12 mouse cellular contexts compared by ENCODE assay signal in the genomic region with DNA sequence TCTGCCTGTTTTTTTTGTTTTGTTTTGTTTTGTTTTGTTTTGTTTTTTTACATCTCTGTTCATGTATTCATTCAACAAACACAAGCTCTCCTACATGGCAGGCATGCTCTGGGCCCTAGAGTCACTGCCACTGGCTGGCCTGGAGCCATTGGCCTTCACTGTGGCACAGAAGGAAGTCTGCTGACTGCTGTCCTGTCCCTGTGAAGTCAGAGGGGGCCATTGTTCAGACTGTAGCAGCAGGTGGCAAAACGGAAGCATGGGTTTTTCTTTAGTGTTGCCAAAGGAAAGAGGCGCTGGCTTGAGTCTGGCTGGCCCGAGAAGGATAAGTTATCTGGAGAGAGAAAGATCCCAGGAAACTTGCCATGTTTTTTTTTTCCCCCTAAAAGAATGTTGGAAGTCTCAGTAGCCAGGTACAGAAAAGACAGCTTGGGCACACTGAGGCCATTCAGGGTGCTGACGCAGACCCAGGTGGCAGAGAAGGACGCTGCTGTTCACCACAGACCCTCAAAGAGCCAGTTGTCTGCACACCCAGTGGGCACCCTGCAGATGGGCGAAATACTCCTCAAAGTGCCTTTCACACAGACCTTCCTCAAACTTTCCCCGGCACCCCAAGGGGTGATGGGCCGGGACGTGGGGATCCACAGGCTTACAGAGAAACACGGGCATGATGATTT. TPM values are rescaled to one million over a fixed set of nuclear protein-coding genes. Genes with fewer than 3 reads are reported as not detected.
DNase-seq lines count a peak whose midpoint lies in the region; ATAC-seq lines count a peak whose summit lies in the region.
"Had no signal": no experiment of that assay in that cellular context is flagged by ENCODE, and none has a peak within 500 bp of the region (broad histone marks: within the 10 kb centered on the region; RNA-seq: fewer than 3 reads in every experiment).

No protein-coding gene starts in this region.

- peaks cover 35% of the 10 kb centered on the region for H3K27me3 ChIP-seq in hindbrain, embryonic 13.5 days
- peaks cover 33% of the 10 kb centered on the region for H3K27me3 ChIP-seq in hindbrain, embryonic 10.5 days (ENCODE audit: insufficient read depth, poor library complexity, severe bottlenecking)

- H3K4me2 ChIP-seq in hindbrain, embryonic 13.5 days: no peak overlapping the region
- H3K4me2 ChIP-seq: heart, embryonic 15.5 days had no signal

- H3K4me3 ChIP-seq in hindbrain, embryonic 13.5 days: no peak overlapping the region
- H3K4me3 ChIP-seq in hindbrain, embryonic 10.5 days: no peak overlapping the region
- H3K4me3 ChIP-seq: heart, embryonic 15.5 days had no signal

- peaks cover 16% of the 10 kb centered on the region; the same call in 1 of the 2 replicates for H3K4me1 ChIP-seq in hindbrain, embryonic 13.5 days (replicated peaks)
- peaks cover 36% of the 10 kb centered on the region for H3K4me1 ChIP-seq in hindbrain, embryonic 10.5 days (replicated peaks)

- no peak overlapping the region for H3K9ac ChIP-seq in hindbrain, embryonic 13.5 days
- H3K9ac ChIP-seq: heart, embryonic 15.5 days had no signal

- no peaks in the 10 kb centered on the region for H3K9me3 ChIP-seq in hindbrain, embryonic 13.5 days
- no peaks in the 10 kb centered on the region for H3K9me3 ChIP-seq in hindbrain, embryonic 10.5 days
- H3K9me3 ChIP-seq: heart, embryonic 15.5 days had no signal

- WGBS in hindbrain, embryonic 13.5 days: 63% methylated on average over 10 of the region's 10 CpGs
- 69% methylated on average over 10 of the region's 10 CpGs for WGBS in hindbrain, embryonic 10.5 days

- DNase-seq in hindbrain, embryonic 10.5 days (ENCODE audit: low spot score): no peak
- peak; percentile 75 to 78 for DNase-seq in right cerebral cortex, postnatal 10 days (ENCODE audit: low spot score in 2 of 2)
- no peak for DNase-seq in right cerebral cortex, adult 2 months (ENCODE audit: low spot score in 2 of 2)
- peak; percentile 65 to 67 for DNase-seq in layer of hippocampus, postnatal 10 days (ENCODE audit: low spot score in 2 of 2)
- peak; percentile 43 for DNase-seq in right cerebral cortex, postnatal 4 days
- no peak for DNase-seq in thymus, postnatal 36 days
- no peak for DNase-seq in adrenal gland, postnatal 10 days
- DNase-seq: thymus, adult 2 months had no signal

- H3K27ac ChIP-seq in hindbrain, embryonic 13.5 days: peak overlapping the region; percentile 77
- no peak overlapping the region; the same call in 1 of the 2 replicates for H3K27ac ChIP-seq in hindbrain, embryonic 10.5 days
- H3K27ac ChIP-seq: heart, embryonic 15.5 days; macrophage had no signal

- ATAC-seq in hindbrain, embryonic 13.5 days (ENCODE audit: low FRiP score): no peak
- ATAC-seq: intestine, postnatal 0 days had no signal

- no peaks in the 10 kb centered on the region for H3K36me3 ChIP-seq in hindbrain, embryonic 13.5 days
- no peaks in the 10 kb centered on the region for H3K36me3 ChIP-seq in hindbrain, embryonic 10.5 days
- H3K36me3 ChIP-seq: heart, embryonic 15.5 days had no signal

RNA-seq across cellular contexts. Expression of gene Zfpm1, which starts 57.8 kb away (rescaled TPM):
- polyA plus RNA-seq in hindbrain, embryonic 13.5 days (2015; fragmentation: Nextera tagmentation; extraction: Ambion mirVana): 1.4 and 1.5 TPM in 2 replicates
- 1.6 and 2.4 TPM in 2 replicates for polyA plus RNA-seq in hindbrain, embryonic 10.5 days (2016; fragmentation: Nextera tagmentation; extraction: Ambion mirVana)
- 10 to 100 TPM; 25.7 to 27.2 TPM for total RNA-seq in layer of hippocampus, postnatal 10 days (2021)
- 10 to 100 TPM; 27.2 to 29.0 TPM for total RNA-seq in adrenal gland, postnatal 10 days (2021)

Comparison
In these comparisons a context has a peak if more than half of its experiments do, and no peak if none do; other contexts are left out.
1. DNase-seq: peak in right cerebral cortex, postnatal 10 days (2 of 2), layer of hippocampus, postnatal 10 days (2 of 2) and right cerebral cortex, postnatal 4 days (single experiment); none in hindbrain, embryonic 10.5 days (single experiment), right cerebral cortex, adult 2 months (0 of 2), thymus, postnatal 36 days (0 of 2) and adrenal gland, postnatal 10 days (single experiment).